12 mouse cellular contexts compared by ENCODE assay signal in genomic region chr4:142826250-142826893, GRCm38 (mm10).
DNase-seq lines count a peak whose midpoint lies in the region; ATAC-seq lines count a peak whose summit lies in the region.
"Had no signal": no experiment of that assay in that cellular context is flagged by ENCODE, and none has a peak within 500 bp of the region (broad histone marks: within the 10 kb centered on the region; RNA-seq: fewer than 3 reads in every experiment).

No protein-coding gene starts in this region.

- peaks cover 26% of the 10 kb centered on the region for H3K4me1 ChIP-seq in hindbrain, embryonic 10.5 days (replicated peaks)
- peaks cover 40% of the 10 kb centered on the region for H3K4me1 ChIP-seq in midbrain, embryonic 14.5 days (ENCODE audit: control insufficient read depth, insufficient read depth, low read length)
- H3K4me1 ChIP-seq: liver, embryonic 13.5 days had no signal

- ATAC-seq in midbrain, embryonic 14.5 days (ENCODE audit: low FRiP score, low TSS enrichment): peak; percentile 81
- no peak for ATAC-seq in megakaryocyte-erythroid progenitor cell, adult 5-6 weeks (replicated peaks; ENCODE audit: low FRiP score, low TSS enrichment, poor library complexity, severe bottlenecking)
- ATAC-seq in cerebellum, adult (ENCODE audit: insufficient number of reproducible peaks, low FRiP score, low TSS enrichment): no peak
- ATAC-seq: intestine, postnatal 0 days had no signal

- 0 out of 2 replicates have a peak overlapping the region, but pooled peaks have one; percentile 3 for H3K27ac ChIP-seq in hindbrain, embryonic 10.5 days
- H3K27ac ChIP-seq in midbrain, embryonic 14.5 days (replicated peaks; ENCODE audit: low read depth, low read length): peak overlapping the region; percentile 79
- H3K27ac ChIP-seq: liver, embryonic 13.5 days had no signal

- peak overlapping the region; percentile 32 for H3K4me2 ChIP-seq in midbrain, embryonic 14.5 days (ENCODE audit: low read length)
- H3K4me2 ChIP-seq: liver, embryonic 13.5 days had no signal

- 57% methylated on average over 13 of the region's 13 CpGs for WGBS in hindbrain, embryonic 10.5 days
- WGBS in midbrain, embryonic 14.5 days: 8% methylated on average over 13 of the region's 13 CpGs

- H3K36me3 ChIP-seq in hindbrain, embryonic 10.5 days: no peaks in the 10 kb centered on the region
- no peaks in the 10 kb centered on the region for H3K36me3 ChIP-seq in midbrain, embryonic 14.5 days (ENCODE audit: control insufficient read depth, insufficient read depth, low read length)
- H3K36me3 ChIP-seq: liver, embryonic 13.5 days had no signal

- no peaks in the 10 kb centered on the region for H3K27me3 ChIP-seq in hindbrain, embryonic 10.5 days (ENCODE audit: insufficient read depth, poor library complexity, severe bottlenecking)
- H3K27me3 ChIP-seq in midbrain, embryonic 14.5 days (ENCODE audit: control insufficient read depth, insufficient read depth, low read length): no peaks in the 10 kb centered on the region
- H3K27me3 ChIP-seq: liver, embryonic 13.5 days had no signal

- no peak overlapping the region; the same call in 1 of the 2 replicates for H3K4me3 ChIP-seq in hindbrain, embryonic 10.5 days
- no peak overlapping the region for H3K4me3 ChIP-seq in midbrain, embryonic 14.5 days (replicated peaks; ENCODE audit: low read depth, low read length)
- H3K4me3 ChIP-seq: liver, embryonic 13.5 days had no signal

- no peaks in the 10 kb centered on the region for H3K9me3 ChIP-seq in hindbrain, embryonic 10.5 days
- H3K9me3 ChIP-seq in midbrain, embryonic 14.5 days (ENCODE audit: control insufficient read depth, low read length): no peaks in the 10 kb centered on the region
- H3K9me3 ChIP-seq: liver, embryonic 13.5 days had no signal

- peak; percentile 7 for DNase-seq in gastrocnemius, adult 18-20 months (ENCODE audit: low spot score)
- no peak for DNase-seq in gastrocnemius, postnatal 10 days
- peak; percentile 51 for DNase-seq in embryo, embryonic 11.5 days (ENCODE audit: low read depth, low spot score)
- peak; percentile 10 for DNase-seq in hindbrain, embryonic 10.5 days (ENCODE audit: low spot score)
- DNase-seq in midbrain, embryonic 14.5 days: peak; percentile 82
- no peak for DNase-seq in spleen, adult 12 weeks (ENCODE audit: low spot score)
- DNase-seq: cerebellum, adult 9-10 months; liver, embryonic 13.5 days; thymus, adult 2 months had no signal

- H3K9ac ChIP-seq in midbrain, embryonic 14.5 days (replicated peaks; ENCODE audit: low read length): no peak overlapping the region
- H3K9ac ChIP-seq: liver, embryonic 13.5 days had no signal

Comparison
In these comparisons a context has a peak if more than half of its experiments do, and no peak if none do; other contexts are left out.
1. DNase-seq: peak in gastrocnemius, adult 18-20 months (single experiment), embryo, embryonic 11.5 days (single experiment), hindbrain, embryonic 10.5 days (single experiment) and midbrain, embryonic 14.5 days (single experiment); none in gastrocnemius, postnatal 10 days (single experiment) and spleen, adult 12 weeks (single experiment).